Mouse (Mus musculus) left cerebral cortex, adult 11 months (tissue): ENCODE measurements at regions not wholly inside any gene's neighbourhood (a gene's known extent, or its start where the extent isn't known, plus 50 kb on each side); places are given as distances from the start of the nearest gene placed in this dataset.
A peak's percentile ranks its signal among the peaks of the same experiment; 100 is the strongest.

ENCODE experiments used
- DNase-seq: peaks from one replicate; pipeline ENCODE4 v3.0.0; 2022; ENCODE audit warnings: low spot score

- DNase-seq = no peak
Measured at GRCm38 (mm10) chr10:91734691-91735090, 553.6 kb upstream of the Tmpo start.

DNA sequence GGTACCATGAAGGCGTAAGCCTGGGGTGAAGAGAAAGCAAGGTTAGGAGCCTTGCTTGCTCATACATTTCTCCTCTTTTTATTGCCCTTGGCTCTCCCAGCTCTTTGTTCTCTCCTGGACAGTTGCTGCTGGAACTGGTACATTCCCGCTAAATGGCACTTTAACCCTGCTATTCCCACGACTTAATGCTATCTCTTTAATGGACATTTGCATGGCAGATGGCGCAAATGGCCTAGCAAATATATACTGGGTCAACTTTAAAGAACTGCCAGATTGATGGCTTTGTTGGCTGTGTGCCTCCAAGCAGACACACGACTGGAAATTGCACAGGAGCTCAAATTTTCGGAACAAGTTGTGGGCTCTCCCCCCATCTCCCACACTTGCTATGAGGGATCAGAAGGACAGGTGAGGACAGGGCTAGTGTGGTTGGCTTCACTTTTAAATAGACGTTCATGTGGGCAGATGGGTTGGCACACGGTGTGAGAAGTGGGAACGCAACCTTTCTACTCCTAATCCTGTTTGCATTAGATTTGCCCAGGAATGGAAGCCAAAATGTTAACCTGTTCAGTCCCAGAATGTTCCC lies 551.0 kb upstream of the Tmpo start:
- DNase-seq = no peak

DNA sequence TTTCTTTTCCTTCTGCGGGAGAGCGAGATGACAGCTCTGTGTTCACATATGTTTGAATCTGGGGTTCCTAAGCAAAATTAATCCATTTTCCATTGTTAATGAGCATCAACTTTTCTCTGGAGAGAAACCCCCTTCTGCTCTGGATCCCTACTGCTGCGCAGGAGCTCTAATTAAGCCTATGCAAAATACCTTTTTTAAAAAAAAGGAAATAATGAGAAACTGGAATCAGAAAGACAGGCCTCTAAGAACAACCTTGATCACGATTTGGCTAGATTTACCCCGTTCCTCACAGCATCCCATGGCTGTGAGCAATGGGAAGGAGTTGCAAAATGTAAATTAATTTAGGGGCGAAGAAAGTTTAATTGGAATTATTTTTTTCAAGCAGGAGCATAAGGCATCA lies 548.9 kb upstream of the Tmpo start:
- DNase-seq = no peak

DNA sequence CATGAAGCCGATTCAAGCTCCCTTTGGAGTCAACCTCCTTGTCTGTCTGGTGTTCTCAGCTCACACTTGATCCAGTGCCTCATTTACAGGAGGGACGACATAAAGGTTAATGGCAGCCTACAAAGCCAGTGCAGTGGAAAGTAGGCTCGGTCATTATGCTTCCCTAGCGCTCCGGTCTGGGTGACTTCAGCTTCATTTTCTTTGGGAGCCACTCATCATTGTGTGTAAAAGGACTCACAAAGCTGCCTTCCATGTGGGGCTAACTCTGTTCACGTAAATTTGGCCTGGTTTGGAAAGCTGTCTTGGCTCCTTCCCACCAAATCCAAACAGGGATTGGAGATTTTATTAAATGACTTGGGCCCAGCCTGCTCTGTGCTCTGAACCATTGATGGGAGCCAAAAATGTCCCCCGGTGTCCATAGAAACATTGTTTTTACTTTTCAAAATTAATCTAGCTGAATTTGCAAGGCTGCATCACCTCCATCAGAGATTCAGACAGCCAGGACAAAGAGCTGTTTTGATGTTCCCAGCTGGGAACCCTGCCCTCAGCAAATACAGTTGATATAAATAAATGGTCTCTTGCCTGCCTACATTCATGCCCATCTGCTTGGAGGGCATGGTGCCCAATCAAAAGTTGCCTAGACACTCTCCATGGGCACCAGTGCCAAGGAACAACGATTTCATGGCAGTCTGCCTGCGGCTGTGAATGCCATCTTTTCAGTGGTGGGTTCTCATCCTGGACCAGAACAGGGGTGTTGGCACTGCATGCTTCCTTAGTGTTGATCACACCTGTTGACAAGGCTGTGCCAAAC lies 538.7 kb upstream of the Tmpo start:
- DNase-seq = peak; percentile 40

DNA sequence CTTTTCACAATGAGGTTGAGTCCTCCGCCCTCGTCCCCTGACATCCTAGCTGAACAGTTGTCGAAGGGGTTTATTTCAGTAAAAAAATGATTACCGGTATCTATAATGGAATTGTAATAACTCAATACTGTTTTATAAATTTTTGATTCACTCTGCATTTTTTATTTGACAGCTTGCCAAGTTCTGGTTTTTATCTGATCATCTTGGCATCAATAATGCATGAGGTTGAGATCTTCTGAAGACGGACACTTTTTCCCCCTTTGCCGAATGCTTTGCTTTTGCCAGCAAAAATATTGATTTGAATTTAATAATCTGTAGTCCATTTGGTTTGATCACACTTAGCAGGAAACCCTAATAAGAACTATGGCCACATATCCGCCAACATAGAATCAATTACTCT lies 535.5 kb upstream of the Tmpo start:
- no peak for DNase-seq

GRCm38 (mm10) chr10:91714648-91715047 lies 533.5 kb upstream of the Tmpo start:
- DNase-seq = no peak

GRCm38 (mm10) chr10:91713529-91713928 lies 532.4 kb upstream of the Tmpo start:
- no peak for DNase-seq

DNA sequence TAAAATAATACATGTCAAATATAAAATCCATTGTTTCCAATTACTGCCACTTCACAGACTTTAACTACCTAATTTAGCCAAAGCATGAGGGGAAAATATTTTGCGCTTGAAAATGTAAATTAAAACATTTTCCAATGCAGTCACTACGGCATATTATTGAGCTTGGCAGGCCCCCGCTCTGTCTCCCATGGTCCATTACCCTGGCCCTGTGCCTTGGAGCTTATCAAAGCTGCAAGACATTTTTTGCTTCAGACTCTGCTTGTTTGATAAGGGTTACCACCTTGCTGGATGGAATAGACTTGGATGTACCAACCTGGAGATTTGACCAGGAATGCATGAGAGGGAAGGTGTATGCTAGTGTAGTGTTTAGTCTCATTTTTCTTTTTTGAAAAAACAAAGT lies 525.7 kb upstream of the Tmpo start:
- no peak for DNase-seq

DNA sequence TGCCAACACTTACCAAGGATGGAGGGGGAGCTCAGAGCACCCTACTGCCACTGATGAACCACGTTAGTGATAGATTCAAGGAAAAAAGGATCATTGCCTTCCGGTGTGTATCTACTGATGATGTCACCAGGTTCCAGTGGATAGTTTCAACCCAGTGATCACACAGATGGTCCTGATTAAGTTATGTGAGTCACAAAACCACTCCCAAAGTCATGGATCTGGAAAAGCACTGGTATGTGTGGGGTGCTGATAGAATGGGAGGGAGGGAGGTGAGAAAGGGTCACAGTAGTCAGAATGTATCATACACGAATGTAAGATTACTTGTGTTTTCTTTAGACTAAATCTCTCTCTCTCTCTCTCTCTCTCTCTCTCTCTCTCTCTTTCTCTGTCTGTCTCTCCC lies 523.6 kb upstream of the Tmpo start:
- no peak for DNase-seq

DNA sequence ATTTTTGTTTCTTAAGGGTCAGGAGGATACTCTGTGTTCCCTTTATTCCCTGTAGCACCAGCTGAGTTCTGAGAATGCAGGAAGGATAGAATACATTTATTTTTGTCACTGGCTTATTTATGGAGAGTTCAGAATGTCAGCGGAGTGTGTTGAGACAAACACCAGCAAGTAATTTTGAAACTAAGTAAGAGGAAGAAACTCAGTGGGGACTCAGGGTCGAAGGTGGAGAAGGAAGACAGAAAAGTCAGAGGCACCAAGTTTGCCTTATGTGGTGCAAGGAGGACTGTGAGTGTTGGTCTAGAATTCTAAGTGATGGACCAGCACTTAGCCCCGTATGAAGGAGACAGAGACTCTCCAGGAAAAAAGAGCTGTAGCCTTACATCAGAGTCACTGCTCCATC lies 520.7 kb upstream of the Tmpo start:
- DNase-seq = no peak

DNA sequence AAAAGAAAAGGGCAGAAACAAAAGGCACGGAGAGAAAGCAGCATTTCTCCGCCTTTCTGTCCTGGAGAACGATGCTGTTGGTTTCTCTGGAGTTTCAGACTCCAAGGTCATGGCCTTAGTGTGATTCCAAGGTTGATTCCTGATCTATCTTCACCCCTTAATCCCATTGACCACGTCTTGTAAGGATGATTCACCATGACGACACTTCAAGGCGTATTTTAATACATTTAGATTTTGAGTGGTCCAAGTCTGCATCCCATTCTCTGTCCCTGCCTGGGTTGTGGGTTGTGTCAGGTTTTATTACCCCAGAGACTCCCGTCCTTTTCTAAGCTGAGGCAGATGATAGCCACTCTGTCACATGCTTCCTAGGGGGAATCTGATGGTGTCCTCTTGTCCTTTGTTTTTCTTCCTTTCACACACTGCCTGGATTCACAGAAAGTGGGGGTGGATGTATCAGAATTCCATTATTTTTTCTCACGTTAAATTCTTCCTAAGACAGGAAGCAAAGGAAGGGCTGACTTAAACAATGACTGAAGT lies 505.0 kb upstream of the Tmpo start:
- DNase-seq = no peak

- DNase-seq = no peak
Measured at GRCm38 (mm10) chr10:91685164-91686027, 504.3 kb upstream of the Tmpo start.

- no peak for DNase-seq
Measured at GRCm38 (mm10) chr10:91679641-91680040, 498.5 kb upstream of the Tmpo start.

GRCm38 (mm10) chr10:91637911-91638310 lies 456.8 kb upstream of the Tmpo start:
- DNase-seq = no peak

DNA sequence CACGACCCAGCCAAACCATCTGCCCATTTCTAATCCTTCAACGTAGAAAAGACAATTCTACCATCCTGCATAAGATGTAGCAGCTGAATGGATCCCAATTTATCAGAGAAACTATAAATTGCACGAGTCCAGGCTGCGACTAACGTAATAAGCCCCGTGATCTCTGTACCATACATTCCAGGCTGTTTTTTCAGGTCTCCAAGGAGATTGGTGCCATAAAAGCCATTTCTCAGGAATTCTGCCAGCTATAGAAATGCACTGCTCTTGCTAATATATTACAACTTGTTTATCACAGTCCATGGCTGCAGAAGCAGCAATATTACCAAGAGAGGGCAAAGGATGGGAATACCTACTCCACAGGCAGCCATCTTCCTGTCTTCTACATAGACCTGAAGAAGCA lies 447.6 kb upstream of the Tmpo start:
- no peak for DNase-seq

- no peak for DNase-seq
Measured at GRCm38 (mm10) chr10:91622281-91622680, 441.2 kb upstream of the Tmpo start.

DNA sequence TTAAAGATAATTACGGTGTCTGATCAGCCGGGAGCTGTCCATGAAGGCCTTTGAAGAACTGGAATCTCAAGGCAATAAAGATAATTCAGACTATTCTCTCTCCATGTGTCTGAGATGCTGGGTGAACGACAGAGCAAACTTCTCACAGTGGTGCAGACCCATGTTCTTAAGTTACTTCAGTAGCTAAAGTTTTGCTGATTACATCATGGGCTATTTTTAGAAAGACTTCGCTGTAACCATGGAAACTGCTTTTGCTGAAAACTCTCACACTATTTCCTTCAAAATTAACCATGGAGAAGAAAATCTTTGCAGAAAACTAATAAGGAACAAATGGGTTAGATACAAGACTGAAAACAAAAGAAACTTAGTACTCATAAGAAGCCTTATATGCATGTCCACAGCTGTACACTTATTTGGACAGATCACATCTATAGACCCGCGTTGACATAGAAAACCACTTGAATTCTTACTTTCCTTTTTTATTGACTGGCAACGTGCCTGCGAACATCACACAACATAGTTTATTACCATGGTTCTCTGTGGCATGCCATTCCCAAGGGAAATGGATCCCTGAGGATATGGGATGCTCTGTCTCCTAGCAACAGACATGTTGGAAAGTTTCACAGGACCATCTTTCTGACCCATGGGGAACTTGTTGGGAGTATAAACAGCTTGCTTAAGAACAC lies 432.8 kb upstream of the Tmpo start:
- no peak for DNase-seq

- no peak for DNase-seq
Measured at GRCm38 (mm10) chr10:91612052-91612451, 430.9 kb upstream of the Tmpo start.

- no peak for DNase-seq
Measured at GRCm38 (mm10) chr10:91594891-91595290, 413.8 kb upstream of the Tmpo start.

- no peak for DNase-seq
Measured at GRCm38 (mm10) chr10:91593378-91593777, 412.3 kb upstream of the Tmpo start.

DNA sequence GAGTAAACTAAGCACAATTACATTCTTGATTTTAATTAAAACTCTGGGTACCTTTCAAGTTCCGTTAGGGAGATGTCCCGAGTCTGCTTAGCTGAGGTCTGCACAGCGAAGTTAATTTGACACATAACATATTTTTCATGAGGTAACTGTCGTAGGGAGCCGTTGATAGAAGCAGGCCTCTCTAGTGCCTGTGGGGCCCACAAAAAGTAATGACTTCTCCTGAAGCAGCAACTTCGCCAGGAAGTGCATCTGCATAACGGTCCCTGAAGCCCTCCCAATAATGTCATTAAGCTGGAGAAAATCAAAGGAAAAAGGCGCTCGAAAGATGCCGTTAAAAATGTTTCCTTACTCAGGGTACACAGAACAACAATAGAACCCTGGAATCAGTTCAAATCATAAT lies 410.7 kb upstream of the Tmpo start:
- no peak for DNase-seq

DNA sequence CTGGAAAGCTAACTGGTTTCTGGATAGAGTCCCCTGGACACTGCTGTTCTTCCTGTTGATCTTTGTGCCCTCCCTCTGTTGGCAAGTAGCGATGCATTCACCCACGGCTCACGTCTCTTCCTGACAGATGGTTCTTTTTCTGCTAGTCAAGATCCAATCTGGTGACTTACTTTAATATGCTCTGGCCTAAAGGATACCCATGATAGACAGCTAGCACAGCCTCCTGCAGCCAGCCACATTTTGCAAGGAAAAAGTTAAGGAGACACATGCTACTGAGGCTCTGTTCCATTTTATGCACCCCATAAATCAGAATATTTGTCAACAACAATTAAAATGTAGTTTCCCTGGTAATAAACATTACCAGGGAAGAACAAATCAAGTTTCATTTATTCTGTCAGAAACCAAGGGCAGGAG lies 410.3 kb upstream of the Tmpo start:
- DNase-seq = no peak
